Mouse (Mus musculus) c-Kit-positive CD71-positive TER-119-negative erythroid progenitor cells, embryonic 14.5 days (primary cell): ENCODE measurements around the gene Olfr1025-ps1.

ENCODE experiments used
- DNase-seq: peaks from one replicate; pipeline ENCODE4 v3.0.0-alpha.2; 2013; ENCODE audit warnings: low read depth

Gene Olfr1025-ps1

DNA sequence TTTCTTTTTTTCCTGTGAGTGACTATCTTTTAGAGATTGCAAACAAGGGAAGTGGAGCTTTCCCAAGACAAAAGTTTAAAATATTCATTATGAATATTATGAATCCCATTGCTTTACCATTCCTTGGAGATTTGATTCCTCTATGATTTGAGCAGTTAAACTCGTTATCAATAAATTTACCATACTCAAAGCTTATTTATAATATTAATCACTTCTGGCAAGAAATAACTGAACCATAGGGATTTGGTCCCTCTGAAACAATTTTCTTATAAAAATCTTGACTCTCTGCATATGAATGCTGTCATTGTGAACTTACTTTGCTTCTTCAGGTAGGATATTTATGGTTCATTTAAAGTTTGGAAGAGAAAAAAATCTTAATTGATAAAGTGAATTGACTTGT lies at the start of gene Olfr1025-ps1:
TSS of gene Olfr1025-ps1 (plus strand) at position 301 of the 400 bp plus-strand sequence.
- no peak for DNase-seq

GRCm38 (mm10) chr2:85868294-85868693 lies 46.7 kb upstream of the Olfr1025-ps1 start, which contains the start of gene Olfr1022:
Olfr1022 (plus strand) TSS chr2:85868594.
- no peak for DNase-seq

DNA sequence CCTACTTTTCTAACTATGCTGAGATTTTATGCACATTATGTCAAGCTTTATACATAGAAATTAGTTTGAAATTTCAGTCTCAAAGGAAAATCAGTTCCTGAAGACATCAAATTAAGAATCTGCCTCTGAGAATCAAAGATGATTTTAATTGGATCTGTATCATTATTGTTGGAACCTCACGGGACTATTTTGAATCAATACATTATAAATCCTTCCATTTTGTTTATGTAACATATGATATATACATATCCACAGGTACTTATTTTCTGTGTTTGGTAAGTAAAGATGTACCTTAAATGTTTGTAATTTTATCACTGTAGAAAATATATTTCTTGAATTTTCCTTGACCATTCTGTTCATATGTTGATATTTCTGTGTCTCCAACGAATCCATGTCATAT lies 29.7 kb upstream of the Olfr1025-ps1 start, which contains the start of gene Olfr1023:
TSS of gene Olfr1023 (plus strand) at position 301 of the 400 bp plus-strand sequence.
- no peak for DNase-seq

DNA sequence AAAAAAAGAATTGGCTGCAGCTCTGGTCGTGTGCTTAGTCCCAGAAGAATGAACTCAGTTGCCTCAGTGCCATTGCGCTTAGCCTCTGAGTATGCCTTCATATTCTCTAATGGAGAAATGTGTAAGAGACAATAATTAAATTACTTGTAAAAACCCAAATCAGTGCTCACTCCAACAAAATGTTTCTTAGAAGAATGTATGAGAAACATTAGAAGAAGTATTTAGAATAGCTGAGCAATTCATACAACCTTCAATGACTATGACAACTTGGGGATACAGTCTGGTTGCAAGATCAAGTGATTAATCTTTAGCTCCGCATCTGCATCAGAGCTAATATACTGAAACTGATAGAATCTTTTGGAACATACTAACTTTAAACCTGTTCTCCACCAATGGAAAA lies 10.0 kb upstream of the Olfr1025-ps1 start, which contains the start of gene Olfr1024:
TSS of gene Olfr1024 (minus strand) at position 101 of the 400 bp plus-strand sequence.
- DNase-seq: no peak

- DNase-seq: no peak
These were observed 1.8 kb upstream of the Olfr1025-ps1 start for GRCm38 (mm10) chr2:85913197-85913596.

DNA sequence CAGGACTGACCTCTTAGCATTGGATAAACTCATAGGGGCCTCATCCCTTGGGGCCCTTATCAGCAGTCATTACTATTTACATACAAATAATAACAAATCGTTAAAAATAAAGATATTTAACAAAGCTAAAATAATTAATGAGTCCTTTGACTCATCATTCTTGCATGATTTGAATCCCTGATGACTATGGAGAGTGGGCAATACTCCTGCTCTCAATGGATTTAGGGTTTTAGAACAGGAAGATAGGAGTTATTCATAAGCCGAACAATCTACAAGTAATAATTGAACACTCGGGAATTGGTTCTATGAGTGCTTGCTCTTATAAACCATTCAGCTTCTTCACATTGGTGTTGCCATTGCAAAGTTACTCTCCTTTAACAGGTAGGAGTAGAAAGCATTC lies 6.3 kb downstream of the Olfr1025-ps1 start, which contains the start of gene Olfr1026:
TSS of gene Olfr1026 (plus strand) at position 301 of the 400 bp plus-strand sequence.
- no peak for DNase-seq

DNA sequence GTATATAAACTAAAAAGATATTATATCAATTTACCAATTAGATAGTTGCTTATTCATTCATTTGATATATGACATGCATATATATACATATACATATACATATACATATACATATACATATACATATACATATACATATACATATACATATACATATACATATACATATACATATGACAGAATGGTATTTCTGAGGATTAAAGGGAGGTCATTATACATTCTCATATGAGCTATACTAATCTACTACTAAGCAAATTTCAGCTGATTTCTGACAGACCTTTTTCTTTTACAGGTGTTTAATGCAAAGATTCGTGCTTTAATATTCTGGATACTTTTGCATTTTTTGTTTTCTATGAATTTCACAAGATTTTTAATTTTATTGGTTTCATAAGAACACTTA lies 35.1 kb downstream of the Olfr1025-ps1 start, which contains the start of gene Olfr1028:
TSS of gene Olfr1028 (plus strand) at position 301 of the 400 bp plus-strand sequence.
- DNase-seq: no peak
